Mouse (Mus musculus) heart, adult 2 months (tissue): ENCODE results near the gene Fancg. TPM values are rescaled to one million over a fixed set of nuclear protein-coding genes. Genes with fewer than 3 reads are reported as not detected.
A peak's percentile ranks its signal among the peaks of the same experiment; 100 is the strongest.

Experiments
- DNase-seq, 2 experiments: peaks; one replicate each; pipeline ENCODE4 v3.0.0; 2021
- H3K27ac ChIP-seq: fragments of 200-600 bp; 2 replicates; pipeline ENCODE4 v1.8.1; 2022
- H3K27me3 ChIP-seq: fragments of 200-500 bp; 2 replicates; pipeline ENCODE4 v1.6.1; 2012; ENCODE audit warnings: mild to moderate bottlenecking, low read length, inconsistent platforms, mixed read lengths; ENCODE audit not compliant: control insufficient read depth, insufficient read depth
- H3K36me3 ChIP-seq: fragments of 200-500 bp; 2 replicates; pipeline ENCODE4 v1.6.1; 2012; ENCODE audit warnings: low read length, inconsistent platforms; ENCODE audit not compliant: control insufficient read depth, insufficient read depth
- H3K4me1 ChIP-seq: fragments of 200-500 bp; 2 replicates; pipeline ENCODE4 v1.6.1; 2011; ENCODE audit warnings: low read length; ENCODE audit not compliant: control insufficient read depth, insufficient read depth
- H3K4me3 ChIP-seq: fragments of 200-600 bp; 2 replicates; pipeline ENCODE4 v1.8.1; 2022
- H3K79me2 ChIP-seq: fragments of 200-500 bp; replicated peaks from 2 replicates; pipeline ENCODE4 v1.6.1; 2012; ENCODE audit warnings: mild to moderate bottlenecking, inconsistent platforms, low read length, moderate library complexity, mixed read lengths; ENCODE audit not compliant: control insufficient read depth, insufficient read depth
- H3K9ac ChIP-seq: fragments of 200-500 bp; 2 replicates; pipeline ENCODE4 v1.6.1; 2012; ENCODE audit warnings: low read depth, mild to moderate bottlenecking, control low read depth, inconsistent platforms, low read length, mixed read lengths
- CTCF ChIP-seq: fragments of 200-600 bp; IDR thresholded peaks from 2 replicates; pipeline ENCODE4 v1.8.1; 2022; ENCODE audit warnings: antibody characterized with exemption, mild to moderate bottlenecking, moderate library complexity
- EP300 ChIP-seq: fragments of 200-500 bp; IDR thresholded peaks from 2 replicates; pipeline ENCODE4 v1.6.1; 2011; ENCODE audit warnings: low read depth, low read length, control low read depth; ENCODE audit not compliant: insufficient read depth
- POLR2A ChIP-seq: fragments of 200-500 bp; IDR thresholded peaks from 2 replicates; pipeline ENCODE4 v1.6.1; 2011; ENCODE audit warnings: mild to moderate bottlenecking, low read depth, low read length, control low read depth; ENCODE audit not compliant: insufficient read depth
- WGBS: fragments of 180-500 bp; shearing (Covaris S2); methylation state at CpG from one replicate; pipeline ENCODE4 v1.1.7; 2018; 5-methylcytosine and 5-hydroxymethylcytosine counted together
- intact Hi-C: fragments of 180-260 bp; cut with DNase I; formaldehyde crosslinking; loops from one replicate; pipeline ENCODE4 v1.15.1; 2025
- polyA plus RNA-seq: library from polyadenylated mRNA; depleted of rRNA; stranded (reverse); fragments of >200 nt; gene quantifications from 2 replicates; pipeline ENCODE4 v1.2.3, GENCODE M21; 2012
- total RNA-seq, 2 experiments: library from RNA; stranded (reverse); gene quantifications; 2 replicates each; pipeline ENCODE4 v1.2.3; 2021

The Fancg gene
- total and polyA plus RNA-seq, 3 experiments, result 2.8 to 3.9 (median 3.2) TPM

DNA sequence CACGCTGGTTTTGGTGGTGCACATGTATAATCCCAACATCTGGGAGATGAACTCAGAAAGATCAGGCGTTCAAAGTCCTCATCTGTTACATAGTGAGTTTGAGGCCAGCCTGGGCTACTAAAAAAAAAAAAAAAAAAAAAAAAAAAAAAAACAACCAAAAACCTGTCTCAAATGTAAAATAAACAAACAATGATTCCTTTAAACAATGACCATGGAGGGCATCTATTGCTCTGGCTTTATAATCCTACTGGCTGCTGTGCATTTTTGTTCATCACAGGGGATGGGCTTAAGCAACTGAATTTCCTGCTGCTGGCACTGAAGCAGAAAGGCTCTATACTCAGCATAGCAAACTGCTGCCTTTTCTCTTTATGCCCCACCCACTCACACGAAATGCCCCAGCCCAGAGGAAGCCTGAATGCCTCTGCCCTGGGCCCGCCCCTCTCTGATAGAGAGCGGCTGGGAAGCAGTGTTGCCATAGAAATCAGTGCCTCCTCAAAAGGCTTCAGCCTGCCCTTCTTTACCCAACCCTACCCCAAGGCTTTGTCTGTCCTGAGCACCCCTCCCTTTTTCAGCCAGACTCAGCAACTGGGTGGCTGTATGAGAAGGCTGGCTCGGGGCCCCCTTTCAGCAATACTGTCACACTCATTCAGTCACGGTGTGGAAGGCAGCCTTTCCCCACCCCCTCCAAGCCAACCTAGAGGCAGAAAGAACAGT lies 33.5 kb upstream of the Fancg start:
- Histone ChIP-seq H3K4me3 (peak overlapping the region; percentile 24; the same call in 1 of the 2 replicates), H3K9ac (no peak overlapping the region), H3K4me1 (peaks cover 10% of the 10 kb centered on the region), H3K27me3 (no peaks in the 10 kb centered on the region), H3K79me2 (no peaks in the 10 kb centered on the region), H3K27ac (peak overlapping the region; percentile 79), H3K36me3 (no peaks in the 10 kb centered on the region)
- intact Hi-C loops, result loop anchor here (10.0 kb wide), 1 partner anchor 361 kb away; no protein-coding TSS in a partner anchor
- WGBS, result 29% methylated on average over 7 of the region's 7 CpGs
- no peak for TF ChIP-seq CTCF
- no peak for TF ChIP-seq EP300
- no peak for TF ChIP-seq POLR2A
- DNase-seq, result peak; percentile 70 to 83

GRCm38 (mm10) chr4:43040881-43041547 lies 30.7 kb upstream of the Fancg start:
- H3K9ac ChIP-seq, result no peak overlapping the region
- peaks cover 13% of the 10 kb centered on the region for H3K4me1 ChIP-seq
- DNase-seq, result no peak
- no peaks in the 10 kb centered on the region for H3K27me3 ChIP-seq
- no peaks in the 10 kb centered on the region for H3K36me3 ChIP-seq
- 0 out of 2 replicates have a peak overlapping the region, but pooled peaks have one; percentile 7 for H3K27ac ChIP-seq
- intact Hi-C loops, result loop anchor here (10.0 kb wide), 1 partner anchor 364 kb away; no protein-coding TSS in a partner anchor
- no peaks in the 10 kb centered on the region for H3K79me2 ChIP-seq
- no peak overlapping the region for H3K4me3 ChIP-seq
- WGBS, result 63% methylated on average over 9 of the region's 9 CpGs
- TF ChIP-seq EP300 (no peak), POLR2A (no peak), CTCF (no peak)

DNA sequence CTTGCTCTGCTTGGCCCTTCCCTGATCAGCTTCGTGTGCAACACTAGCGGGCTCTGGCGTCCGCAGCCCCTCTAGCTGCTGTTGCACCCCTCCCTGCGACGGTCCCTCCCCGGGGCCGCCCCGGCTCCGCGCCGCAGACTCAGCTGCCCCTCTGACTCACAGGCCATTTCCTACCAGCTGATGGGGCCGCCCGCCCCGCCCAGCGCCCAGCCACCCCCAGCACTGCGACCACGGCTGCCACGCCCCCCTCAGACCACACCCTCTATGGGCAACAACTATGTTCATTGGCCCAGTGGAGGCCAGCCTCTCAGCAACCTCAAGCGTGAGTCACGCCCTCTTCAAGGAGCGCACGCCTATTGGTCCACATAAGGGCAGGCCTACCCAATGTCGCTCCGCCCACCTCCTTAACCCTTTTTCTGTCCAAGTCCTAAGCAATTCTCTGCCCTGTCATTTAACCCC lies 29.8 kb upstream of the Fancg start:
- intact Hi-C loops, result loop anchor here (10.0 kb wide), 1 partner anchor 365 kb away; no protein-coding TSS in a partner anchor
- H3K27ac ChIP-seq, result peak overlapping the region; percentile 86
- no peaks in the 10 kb centered on the region for H3K27me3 ChIP-seq
- WGBS, result 1% methylated on average over 25 of the region's 25 CpGs
- peak overlapping the region; percentile 80 for H3K9ac ChIP-seq
- DNase-seq, result peak; percentile 93 to 97
- H3K4me1 ChIP-seq, result peaks cover 13% of the 10 kb centered on the region
- peak overlapping the region; percentile 78 for H3K4me3 ChIP-seq
- no peaks in the 10 kb centered on the region for H3K79me2 ChIP-seq
- no peaks in the 10 kb centered on the region for H3K36me3 ChIP-seq
- TF ChIP-seq POLR2A (peak; percentile 64), CTCF (no peak; the same call in 1 of the 2 replicates)

- TF ChIP-seq POLR2A (no peak), CTCF (no peak), EP300 (no peak)
- H3K9ac ChIP-seq, result peak overlapping the region; percentile 80
- whole genome bisulfite sequencing, result 2% methylated on average over 11 of the region's 11 CpGs
- H3K4me1 ChIP-seq, result peaks cover 10% of the 10 kb centered on the region
- peak overlapping the region; percentile 78 for H3K4me3 ChIP-seq
- intact Hi-C loops, result loop anchor here (10.0 kb wide), 1 partner anchor 365 kb away; no protein-coding TSS in a partner anchor
- DNase-seq, result no peak
- H3K27ac ChIP-seq, result peak overlapping the region; percentile 86
- no peaks in the 10 kb centered on the region for H3K79me2 ChIP-seq
- no peaks in the 10 kb centered on the region for H3K27me3 ChIP-seq
- no peaks in the 10 kb centered on the region for H3K36me3 ChIP-seq
These were observed 29.3 kb upstream of the Fancg start for GRCm38 (mm10) chr4:43039609-43040008.

- intact Hi-C loops, result no loop called here
- 0 out of 2 replicates have a peak overlapping the region, but pooled peaks have one; percentile 1 for H3K9ac ChIP-seq
- DNase-seq, result peak; percentile 40 to 53
- H3K4me1 ChIP-seq, result peaks cover 9% of the 10 kb centered on the region
- peak overlapping the region; percentile 86 for H3K27ac ChIP-seq
- H3K36me3 ChIP-seq, result no peaks in the 10 kb centered on the region
- H3K79me2 ChIP-seq, result no peaks in the 10 kb centered on the region; the same call in 1 of the 2 replicates
- peak overlapping the region; percentile 78 for H3K4me3 ChIP-seq
- no peaks in the 10 kb centered on the region for H3K27me3 ChIP-seq
- 37% methylated on average over 15 of the region's 15 CpGs for WGBS
- TF ChIP-seq POLR2A, result no peak
- no peak for TF ChIP-seq EP300
- TF ChIP-seq CTCF, result no peak
These were observed 28.5 kb upstream of the Fancg start for GRCm38 (mm10) chr4:43038567-43039495.
